Mouse (Mus musculus) ES-Bruce4 (cell line): ENCODE data around the gene Cntn4.

Experiments used
- CTCF ChIP-seq: IDR thresholded peaks from one replicate; pipeline ENCODE4 v1.8.1; 2011; ENCODE audit warnings: low read depth, low read length
- POLR2A ChIP-seq: IDR thresholded peaks from one replicate; pipeline ENCODE4 v1.8.1; 2011; ENCODE audit warnings: low read length; ENCODE audit not compliant: insufficient read depth

DNA sequence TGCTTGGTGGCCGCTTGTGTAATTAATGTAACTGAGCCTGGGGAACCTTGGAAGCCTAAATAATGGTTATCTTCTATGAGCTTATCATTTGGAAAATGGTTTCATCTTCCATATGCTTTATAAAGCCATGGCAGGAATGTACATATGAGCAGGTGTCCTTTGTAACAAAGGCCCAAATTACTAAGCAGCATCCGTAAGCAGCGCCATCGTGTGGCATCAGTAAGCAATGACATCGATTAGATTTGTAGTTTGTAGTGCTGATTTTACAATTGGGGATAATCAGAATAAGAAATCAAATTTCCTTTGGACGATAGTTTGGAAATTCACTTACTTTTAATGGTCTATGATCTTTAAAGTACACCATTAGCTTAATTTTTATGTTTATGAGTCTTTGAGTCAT lies 64.6 kb downstream of the Cntn4 start:
- peak; percentile 39 for TF ChIP-seq CTCF
- no peak for TF ChIP-seq POLR2A
